Comparison of ENCODE assay signal across 10 mouse cellular contexts in genomic region chr5:20751696-20752095, GRCm38 (mm10).
DNase-seq lines count a peak whose midpoint lies in the region; ATAC-seq lines count a peak whose summit lies in the region.
"Had no signal": no experiment of that assay in that cellular context is flagged by ENCODE, and none has a peak within 500 bp of the region (broad histone marks: within the 10 kb centered on the region; RNA-seq: fewer than 3 reads in every experiment).

No protein-coding gene starts in this region.

- H3K9ac ChIP-seq in forebrain, embryonic 15.5 days (replicated peaks) = no peak overlapping the region
- H3K9ac ChIP-seq in lung, embryonic 16.5 days (ENCODE audit: low read length) = no peak overlapping the region
- no peak overlapping the region for H3K9ac ChIP-seq in intestine, embryonic 15.5 days
- H3K9ac ChIP-seq: embryonic facial prominence, embryonic 13.5 days; liver, embryonic 13.5 days had no signal

- no peaks in the 10 kb centered on the region for H3K36me3 ChIP-seq in forebrain, embryonic 15.5 days
- H3K36me3 ChIP-seq in lung, embryonic 16.5 days (ENCODE audit: control insufficient read depth, insufficient read depth, low read length) = no peaks in the 10 kb centered on the region
- no peaks in the 10 kb centered on the region for H3K36me3 ChIP-seq in intestine, embryonic 15.5 days
- H3K36me3 ChIP-seq: embryonic facial prominence, embryonic 13.5 days; liver, embryonic 13.5 days had no signal

- no peaks in the 10 kb centered on the region for H3K27me3 ChIP-seq in forebrain, embryonic 15.5 days
- H3K27me3 ChIP-seq in lung, embryonic 16.5 days (ENCODE audit: control insufficient read depth, insufficient read depth, low read depth, low read length) = no peaks in the 10 kb centered on the region
- H3K27me3 ChIP-seq in intestine, embryonic 15.5 days (replicated peaks) = no peaks in the 10 kb centered on the region
- H3K27me3 ChIP-seq: embryonic facial prominence, embryonic 13.5 days; liver, embryonic 13.5 days had no signal

- H3K4me2 ChIP-seq in forebrain, embryonic 15.5 days (replicated peaks) = no peak overlapping the region
- no peak overlapping the region for H3K4me2 ChIP-seq in lung, embryonic 16.5 days (ENCODE audit: low read depth, low read length)
- no peak overlapping the region for H3K4me2 ChIP-seq in intestine, embryonic 15.5 days (replicated peaks)
- H3K4me2 ChIP-seq: embryonic facial prominence, embryonic 13.5 days; liver, embryonic 13.5 days had no signal

- H3K4me3 ChIP-seq in forebrain, embryonic 15.5 days = no peak overlapping the region
- H3K4me3 ChIP-seq in lung, embryonic 16.5 days (ENCODE audit: low read length) = no peak overlapping the region
- H3K4me3 ChIP-seq in intestine, embryonic 15.5 days (replicated peaks) = no peak overlapping the region
- H3K4me3 ChIP-seq: embryonic facial prominence, embryonic 13.5 days; liver, embryonic 13.5 days had no signal

- ATAC-seq in forebrain, embryonic 15.5 days (replicated peaks) = peak; percentile 80
- peak; percentile 64; the same call in 1 of the 2 replicates for ATAC-seq in lung, embryonic 16.5 days (ENCODE audit: low read depth)
- no peak for ATAC-seq in intestine, embryonic 15.5 days

- 5% methylated on average over 7 of the region's 7 CpGs for WGBS in forebrain, embryonic 15.5 days
- 40% methylated on average over 7 of the region's 7 CpGs for WGBS in lung, embryonic 16.5 days
- 52% methylated on average over 7 of the region's 7 CpGs for whole genome bisulfite sequencing in intestine, embryonic 15.5 days

- DNase-seq in embryo, embryonic 10.5 days (ENCODE audit: low spot score) = peak; percentile 15
- DNase-seq in embryo, embryonic 10 days (ENCODE audit: low spot score) = no peak
- peak; percentile 82 for DNase-seq in Muller cell, postnatal 12 days (ENCODE audit: inconsistent ontology term)
- DNase-seq in urinary bladder, postnatal 25 days (ENCODE audit: low spot score) = no peak
- DNase-seq in right cerebral cortex, postnatal 36 days (ENCODE audit: low spot score in 2 of 2) = no peak
- DNase-seq: liver, embryonic 13.5 days had no signal

- H3K9me3 ChIP-seq in forebrain, embryonic 15.5 days = no peaks in the 10 kb centered on the region
- H3K9me3 ChIP-seq in lung, embryonic 16.5 days (ENCODE audit: control insufficient read depth, low read length) = no peaks in the 10 kb centered on the region
- H3K9me3 ChIP-seq in intestine, embryonic 15.5 days = no peaks in the 10 kb centered on the region
- H3K9me3 ChIP-seq: embryonic facial prominence, embryonic 13.5 days; liver, embryonic 13.5 days had no signal

- peak overlapping the region; percentile 42; the same call in 1 of the 2 replicates for H3K27ac ChIP-seq in forebrain, embryonic 15.5 days (replicated peaks)
- H3K27ac ChIP-seq in lung, embryonic 16.5 days (ENCODE audit: low read length) = peak overlapping the region; percentile 43; the same call in 1 of the 2 replicates
- no peak overlapping the region for H3K27ac ChIP-seq in intestine, embryonic 15.5 days
- H3K27ac ChIP-seq: embryonic facial prominence, embryonic 13.5 days; liver, embryonic 13.5 days had no signal

- H3K4me1 ChIP-seq in forebrain, embryonic 15.5 days = peaks cover 38% of the 10 kb centered on the region
- H3K4me1 ChIP-seq in lung, embryonic 16.5 days (replicated peaks; ENCODE audit: control insufficient read depth, insufficient read depth, low read length) = 0 out of 2 replicates have a peak, but pooled peaks cover 2% of the 10 kb centered on the region
- no peaks in the 10 kb centered on the region for H3K4me1 ChIP-seq in intestine, embryonic 15.5 days (replicated peaks)
- H3K4me1 ChIP-seq: liver, embryonic 13.5 days had no signal

Comparison
In these comparisons a context has a peak if more than half of its experiments do, and no peak if none do; other contexts are left out.
1. DNase-seq: peak in embryo, embryonic 10.5 days (single experiment) and Muller cell, postnatal 12 days (single experiment); none in embryo, embryonic 10 days (single experiment), urinary bladder, postnatal 25 days (single experiment) and right cerebral cortex, postnatal 36 days (0 of 2).